Mouse (Mus musculus): Measurements from ENCODE around the gene Aldoart2.
"Not testable (repeated sequence)": the region's sequence is repeated elsewhere in the genome, so short reads cannot be mapped to it uniquely, and the experiment has no call there.

The Aldoart2 gene

DNA sequence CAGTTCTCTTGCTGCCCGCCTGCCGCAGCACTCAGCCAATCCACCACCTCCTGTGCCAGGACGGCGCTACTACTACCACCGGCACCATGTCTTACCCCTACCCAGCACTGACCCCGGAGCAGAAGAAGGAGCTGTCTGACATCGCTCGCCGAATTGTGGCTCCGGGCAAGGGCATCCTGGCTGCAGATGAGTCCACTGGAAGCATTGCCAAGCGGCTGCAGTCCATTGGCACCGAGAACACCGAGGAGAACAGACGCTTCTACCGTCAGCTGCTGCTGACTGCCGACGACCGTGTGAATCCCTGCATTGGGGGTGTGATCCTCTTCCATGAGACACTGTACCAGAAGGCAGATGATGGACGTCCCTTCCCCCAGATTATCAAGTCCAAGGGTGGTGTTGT is at the start of gene Aldoart2:
Gene Aldoart2 (plus strand): TSS at position 34 of the 400 bp plus-strand sequence.
- no peak for DNase-seq

DNA sequence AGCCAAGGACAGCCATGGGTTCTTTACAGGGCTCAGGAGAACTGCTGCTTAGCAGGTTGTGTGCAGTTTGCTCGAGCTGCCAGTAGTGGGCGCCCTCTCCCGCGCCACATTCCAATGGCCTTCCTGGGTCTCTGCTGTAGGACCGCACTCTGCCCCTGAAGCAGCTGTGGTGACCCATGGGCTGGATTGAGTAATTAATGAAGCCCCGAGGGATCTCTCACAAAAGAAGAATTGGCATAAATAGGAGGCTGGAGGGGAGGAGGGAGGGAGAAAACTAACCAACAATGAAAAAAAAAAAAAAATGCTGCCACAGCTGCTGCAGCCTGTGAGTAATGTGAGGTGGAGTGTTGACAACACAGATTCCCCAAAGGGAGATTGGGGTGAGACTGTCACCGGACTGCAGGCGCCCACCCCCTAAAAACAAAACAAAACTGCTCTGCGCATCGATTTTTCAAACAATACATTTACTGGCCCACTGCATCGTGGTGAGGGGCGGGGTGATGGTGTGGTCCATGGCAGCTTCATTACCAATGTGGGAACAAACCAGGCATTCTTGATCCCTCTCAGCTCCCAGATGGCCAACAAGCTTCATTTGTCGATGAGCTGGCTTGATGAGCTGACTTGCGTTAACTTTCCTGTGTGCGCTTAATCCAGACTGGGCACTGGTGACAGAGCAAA is 46.8 kb upstream of the Aldoart2 start:
- peak; percentile 23 for DNase-seq

DNA sequence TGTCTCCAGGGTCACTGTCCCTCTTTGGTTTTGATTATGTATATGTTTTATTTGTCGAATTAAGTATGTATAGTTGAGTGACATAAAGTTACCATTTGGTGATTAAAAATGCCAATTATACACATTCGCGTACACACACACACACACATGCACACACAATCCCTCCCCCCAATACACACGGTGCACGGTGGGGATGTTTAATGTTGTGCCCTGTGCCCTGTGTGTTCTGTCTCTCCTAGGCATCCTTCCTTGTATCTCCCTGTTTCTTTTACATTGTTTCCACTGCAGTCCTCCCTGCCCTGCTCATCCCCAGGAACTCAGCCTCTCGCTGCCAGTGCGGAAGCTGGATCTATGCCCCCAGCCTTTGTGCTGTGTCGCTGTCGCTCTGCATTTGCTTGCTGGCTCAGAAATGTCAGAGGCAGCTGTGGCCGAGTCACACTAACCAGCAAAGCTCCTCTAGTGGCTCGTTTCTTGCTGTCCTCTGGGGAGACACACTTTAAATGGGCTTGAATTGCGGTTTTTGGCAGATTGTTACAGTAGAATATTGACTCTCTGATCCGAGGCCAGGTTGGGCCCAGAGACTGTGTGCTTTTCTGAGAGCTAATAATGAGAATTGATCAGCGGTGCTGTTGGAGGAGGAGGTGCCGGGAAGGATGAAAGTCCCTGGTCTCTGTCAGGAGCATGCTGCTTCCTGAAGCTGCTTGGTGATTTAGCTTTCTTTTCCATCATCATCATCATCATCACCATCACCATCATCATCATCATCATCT is 37.9 kb upstream of the Aldoart2 start:
- DNase-seq = no peak

DNA sequence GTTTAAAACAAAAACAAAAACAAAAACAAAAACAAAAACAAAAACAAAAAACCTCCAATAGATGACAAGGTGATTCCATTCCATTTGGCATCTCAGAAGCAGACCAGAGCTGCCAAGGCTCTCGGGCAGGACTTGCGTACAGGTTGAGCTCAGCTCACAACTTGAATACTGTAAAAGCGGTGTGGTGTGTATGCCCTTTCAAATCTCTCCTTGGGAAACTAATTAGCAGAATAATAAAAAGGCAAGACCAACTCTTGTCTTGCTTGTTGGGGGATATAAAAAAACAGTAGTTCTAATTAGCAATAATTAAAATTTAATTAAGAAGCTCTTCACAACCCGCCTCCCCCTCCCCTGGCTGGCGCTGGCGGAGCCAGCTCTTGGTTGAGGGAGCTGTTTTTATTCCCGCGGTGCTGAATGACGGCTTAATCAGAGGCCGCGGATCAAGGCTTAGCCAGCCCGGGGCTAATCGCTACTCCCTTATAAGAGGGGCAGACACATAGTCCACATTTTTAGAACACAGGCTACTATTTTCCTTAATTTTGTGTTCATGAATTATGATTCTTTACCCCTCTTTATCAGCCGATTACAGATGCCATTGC is 28.4 kb upstream of the Aldoart2 start:
- DNase-seq = no peak

DNA sequence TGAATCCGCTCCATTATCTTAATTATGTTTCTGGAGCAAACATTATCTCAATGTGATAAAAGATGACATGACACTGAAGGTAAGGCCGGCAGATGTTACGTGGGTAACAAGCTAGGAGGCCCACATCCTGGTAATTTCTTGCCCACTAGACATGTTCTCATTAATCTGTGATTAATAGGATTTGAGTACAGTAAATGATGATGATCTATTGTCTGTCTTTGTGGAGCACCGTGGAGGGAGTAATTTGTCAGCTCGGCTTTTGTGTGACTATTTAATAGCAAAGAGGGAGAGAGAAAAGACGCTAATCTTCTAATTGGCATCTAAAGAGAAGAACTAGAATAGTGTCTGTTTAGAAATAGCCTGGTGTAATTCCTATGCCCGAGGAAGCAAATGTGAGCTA is 27.3 kb upstream of the Aldoart2 start:
- no peak for DNase-seq

DNA sequence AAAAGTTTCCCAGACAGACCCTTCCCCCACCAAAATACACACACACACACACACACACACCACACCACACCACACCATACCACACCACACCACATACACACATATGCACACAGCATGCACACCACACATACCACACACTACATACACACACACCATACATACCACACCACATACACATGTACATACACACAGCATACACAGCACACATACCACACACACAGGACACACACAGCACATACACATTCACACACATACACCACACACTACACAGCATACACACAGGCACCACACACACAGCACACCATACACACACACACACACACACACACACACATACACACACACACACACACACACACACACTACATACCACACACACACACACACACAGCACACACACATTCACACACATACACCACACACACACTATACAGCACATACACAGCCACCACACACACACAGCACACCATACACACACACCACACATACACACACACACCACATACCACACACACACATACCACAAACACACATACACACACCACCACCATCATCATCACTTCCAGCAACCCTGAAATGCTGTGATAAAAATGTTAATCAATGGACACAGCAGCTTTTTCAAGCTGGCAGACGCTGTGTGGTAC is 26.6 kb upstream of the Aldoart2 start:
- no peak for DNase-seq

DNA sequence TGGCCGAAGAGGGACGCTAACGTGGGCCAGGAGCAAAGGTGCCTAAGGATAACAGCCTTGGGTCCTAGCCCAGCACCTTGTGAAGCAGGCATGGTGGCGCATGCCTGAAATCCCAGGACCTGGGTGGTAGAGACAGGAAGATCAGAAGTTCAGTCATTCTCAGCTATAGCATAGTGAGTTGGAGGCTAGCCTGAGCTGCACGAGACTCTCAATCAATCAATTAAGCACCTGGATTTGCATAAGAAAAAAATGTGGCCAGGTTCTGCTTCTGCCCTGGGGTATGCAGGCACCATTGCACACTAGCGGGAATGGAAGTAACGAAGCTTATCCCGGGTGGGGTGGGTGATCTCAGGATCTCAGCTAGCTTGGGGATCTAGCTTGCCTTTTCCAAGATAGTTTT is 25.9 kb upstream of the Aldoart2 start:
- DNase-seq = no peak

DNA sequence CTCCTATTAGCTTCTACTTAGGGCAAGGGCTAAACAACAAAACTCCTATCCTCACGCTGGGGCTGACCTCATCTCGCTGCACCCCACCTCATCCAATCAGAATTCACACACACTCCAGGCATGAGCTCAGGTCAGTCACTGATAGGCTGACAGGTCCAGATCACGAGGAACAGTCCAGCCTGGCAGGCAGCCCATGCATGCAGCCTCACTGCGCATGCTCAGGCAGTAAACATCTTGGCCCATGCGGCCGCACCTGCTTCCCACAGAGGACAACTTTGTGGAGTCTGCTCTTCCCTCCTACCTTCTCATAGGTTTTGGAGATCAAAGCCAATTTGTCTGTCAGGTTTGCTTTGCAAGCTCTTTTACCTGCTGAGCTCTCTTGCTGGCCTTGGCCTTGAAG is 10.1 kb upstream of the Aldoart2 start:
- DNase-seq = not testable (repeated sequence)

DNA sequence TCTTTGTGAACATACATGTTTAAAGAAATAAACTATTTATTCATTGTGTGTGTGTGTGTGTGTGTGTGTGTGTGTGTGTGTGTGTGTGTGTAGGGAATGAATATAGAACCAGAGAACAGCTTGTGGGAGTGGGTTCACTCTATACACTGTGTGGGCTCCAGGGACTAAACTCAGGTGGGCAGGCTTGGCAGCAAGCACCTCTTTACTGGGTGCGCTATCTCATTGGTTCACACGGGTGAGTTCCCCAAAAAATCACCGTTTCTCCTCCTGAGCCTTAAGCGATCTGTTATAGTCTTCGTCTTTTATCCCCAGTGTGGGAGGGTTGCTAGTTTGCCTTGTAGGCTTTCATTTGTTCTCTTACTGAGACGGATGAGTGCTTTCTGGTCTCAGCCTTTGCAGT is 7.2 kb upstream of the Aldoart2 start:
- no peak for DNase-seq

DNA sequence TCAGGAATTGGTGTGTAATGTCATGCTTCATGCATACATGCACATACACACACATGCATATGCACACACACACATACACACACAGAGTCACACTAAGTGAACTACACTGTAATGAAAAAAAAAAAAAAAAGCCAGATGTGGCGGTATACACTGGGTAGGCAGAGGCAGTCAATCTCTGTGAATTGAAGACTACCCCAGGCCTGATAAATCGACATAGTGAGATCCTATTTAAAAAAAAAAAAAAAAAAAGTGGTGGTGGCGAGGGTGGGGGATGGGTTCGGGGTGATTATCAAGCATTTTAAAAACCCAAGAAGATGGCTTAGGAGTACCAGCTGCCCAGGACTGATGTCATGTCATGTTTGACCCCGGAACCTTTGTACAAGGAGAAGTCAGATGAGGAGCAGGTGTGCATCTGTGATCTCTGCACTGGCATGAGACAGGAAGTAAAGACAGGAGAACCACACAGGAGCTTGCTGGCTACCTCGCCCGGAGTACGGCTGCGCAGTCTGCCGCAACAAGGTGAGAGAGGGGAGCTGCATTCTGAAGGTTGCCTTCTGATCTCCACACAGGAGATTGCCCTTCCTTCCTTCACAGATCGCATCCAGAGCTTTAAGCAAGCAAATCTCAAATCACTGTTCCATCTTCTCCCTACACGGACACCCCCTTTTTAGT is 5.7 kb upstream of the Aldoart2 start:
- no peak for DNase-seq

DNA sequence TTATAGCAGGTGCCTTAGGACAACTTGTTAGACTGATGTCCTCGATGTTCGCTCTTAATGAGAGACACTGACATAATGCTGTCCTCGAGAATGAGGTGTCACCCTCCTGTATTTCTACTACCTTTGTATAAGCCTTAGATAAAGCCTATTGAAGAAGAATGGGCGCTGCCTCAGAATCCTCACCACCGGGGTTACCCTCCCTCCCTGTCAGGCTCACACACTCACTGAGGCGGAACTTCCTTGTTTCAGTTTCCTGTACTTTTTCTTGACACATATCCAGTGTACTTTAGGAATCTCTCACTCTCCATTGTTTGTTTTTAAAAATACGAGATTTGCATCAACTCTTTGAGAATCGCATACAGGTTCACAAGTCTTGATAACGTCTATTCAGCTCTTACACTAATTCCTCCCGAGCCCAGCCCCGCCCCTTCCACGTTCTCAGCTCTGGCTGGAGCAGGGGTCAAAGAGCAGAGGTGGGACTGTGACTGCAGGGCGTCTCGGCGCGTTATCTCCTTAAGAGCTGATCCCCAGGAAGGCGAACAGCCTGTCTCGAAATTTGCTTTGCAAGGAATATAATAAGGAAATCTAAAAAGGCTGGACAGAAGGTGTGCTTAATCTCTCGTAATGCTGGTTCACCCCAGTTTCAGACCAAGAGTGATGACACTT is 4.9 kb upstream of the Aldoart2 start:
- no peak for DNase-seq

DNA sequence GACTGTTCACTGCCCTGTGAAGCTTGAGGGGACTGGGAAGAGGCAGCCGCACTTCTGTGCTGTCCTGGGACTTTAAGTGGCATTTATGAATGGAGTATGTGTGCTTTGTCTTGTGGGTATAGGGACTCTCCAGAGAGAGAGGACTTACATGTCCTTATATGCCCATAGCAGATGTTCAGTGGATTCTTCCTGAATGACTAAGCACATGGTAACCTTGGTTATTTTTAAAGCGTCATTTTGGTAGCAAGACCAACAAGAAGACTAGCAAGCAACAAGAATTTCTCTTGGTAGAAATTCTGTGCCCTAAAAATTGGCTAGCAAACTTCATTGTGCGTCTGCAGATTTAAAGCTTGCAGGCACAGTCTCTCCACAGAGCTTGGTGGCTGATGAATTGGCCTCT is 1.3 kb upstream of the Aldoart2 start:
- DNase-seq = no peak

DNA sequence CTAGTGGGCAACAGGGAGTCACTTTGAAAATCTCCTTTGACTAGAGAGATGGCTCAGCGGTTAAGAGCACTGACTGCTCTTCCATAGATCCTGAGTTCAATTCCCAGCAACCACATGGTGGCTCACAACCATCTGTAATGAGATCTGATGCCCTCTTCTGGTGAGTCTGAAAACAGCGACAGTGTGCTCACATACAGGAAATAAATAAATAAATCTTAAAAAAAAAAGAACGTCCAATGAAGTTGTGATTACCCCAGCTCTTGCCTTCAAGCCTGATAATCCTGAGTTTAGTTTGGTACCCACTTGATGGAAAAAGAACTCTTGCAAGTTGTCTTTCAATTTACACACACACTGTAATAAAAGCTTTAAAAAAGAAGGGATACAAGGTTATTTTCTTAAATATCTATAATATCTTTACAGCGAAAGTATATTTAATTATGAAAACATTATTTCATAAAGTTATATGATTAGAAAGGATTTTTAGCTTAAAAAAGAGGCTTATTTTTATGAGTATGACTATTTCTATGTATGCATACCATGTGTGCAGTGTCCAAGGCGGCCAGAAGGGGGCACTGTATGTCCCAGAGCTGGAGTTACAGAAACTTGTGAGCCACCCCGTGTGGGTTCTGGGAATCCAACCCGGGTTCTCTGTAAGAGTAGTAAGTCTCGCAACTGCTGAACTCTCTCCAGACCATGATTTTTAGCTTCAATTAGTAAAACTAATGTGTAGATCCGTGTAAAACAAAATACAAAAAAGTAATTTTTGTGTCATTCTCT is 664 bp upstream of the Aldoart2 start:
- DNase-seq = no peak

DNA sequence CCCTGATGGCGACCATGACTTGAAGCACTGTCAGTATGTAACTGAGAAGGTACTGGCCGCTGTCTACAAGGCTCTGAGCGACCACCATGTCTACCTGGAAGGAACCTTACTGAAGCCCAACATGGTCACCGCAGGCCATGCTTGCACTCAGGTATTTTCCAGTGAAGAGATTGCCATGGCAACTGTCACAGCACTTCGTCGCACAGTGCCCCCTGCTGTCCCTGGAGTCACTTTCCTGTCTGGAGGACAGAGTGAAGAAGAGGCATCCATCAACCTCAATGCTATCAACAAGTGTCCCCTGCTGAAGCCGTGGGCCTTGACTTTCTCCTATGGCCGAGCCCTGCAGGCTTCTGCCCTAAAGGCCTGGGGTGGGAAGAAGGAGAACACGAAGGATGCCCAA is 828 bp downstream of the Aldoart2 start:
- no peak for DNase-seq

DNA sequence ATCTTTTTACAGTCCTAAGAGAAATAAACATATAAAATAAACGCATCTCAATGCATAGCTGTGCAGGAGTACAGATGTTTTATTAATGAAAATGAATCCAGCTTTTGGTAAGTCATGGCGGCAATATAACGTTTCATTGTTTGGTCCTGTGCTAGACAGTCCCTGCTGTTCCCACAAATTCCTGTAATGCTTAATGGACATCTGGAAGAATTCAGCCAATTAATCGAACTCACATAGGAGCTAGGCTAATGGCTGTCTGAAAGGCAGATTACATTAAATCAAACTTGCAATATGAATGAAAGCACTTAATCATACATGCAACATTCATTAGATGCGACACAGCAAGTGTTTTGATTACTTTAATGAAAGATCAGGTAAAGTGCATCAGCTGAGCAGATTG is 1.8 kb downstream of the Aldoart2 start:
- no peak for DNase-seq

DNA sequence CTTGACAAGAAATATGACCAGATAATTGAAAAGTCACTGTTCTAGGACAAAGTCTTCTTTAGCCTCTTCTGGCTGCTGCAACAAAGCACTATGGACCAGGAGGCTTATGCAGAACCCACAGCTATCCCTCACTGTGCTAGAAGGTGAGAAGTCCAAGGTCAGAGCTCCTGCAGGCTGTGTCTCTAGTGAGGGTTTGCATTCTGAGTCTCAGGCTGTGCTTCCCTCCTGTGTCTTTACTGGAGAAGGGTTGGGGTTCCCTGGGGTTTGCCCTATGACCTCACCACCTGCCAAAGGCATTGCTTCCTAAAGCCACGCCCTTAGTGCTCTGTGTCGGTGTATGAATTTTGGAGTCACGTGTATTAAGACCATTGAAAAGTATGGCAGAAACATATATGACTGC is 3.4 kb downstream of the Aldoart2 start:
- DNase-seq = no peak

DNA sequence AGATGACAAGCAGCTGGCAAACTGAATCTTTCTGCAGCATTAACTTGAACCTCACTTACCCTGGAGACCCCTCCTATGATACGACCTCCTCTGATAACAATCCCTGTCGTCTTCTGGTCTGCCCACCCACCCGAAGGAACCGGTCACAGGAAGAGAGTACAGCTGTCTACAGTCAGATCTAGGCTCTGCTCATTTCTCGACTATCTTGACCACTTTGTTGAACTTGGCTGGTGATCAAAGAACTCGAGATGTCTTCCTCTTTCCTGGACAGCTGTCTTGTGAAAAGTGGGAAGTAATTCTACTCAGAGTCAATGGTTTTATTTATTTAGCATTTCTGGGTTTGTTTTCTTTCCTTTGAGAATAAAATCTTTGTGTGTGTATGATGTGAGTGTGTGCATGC is 4.6 kb downstream of the Aldoart2 start:
- no peak for DNase-seq

DNA sequence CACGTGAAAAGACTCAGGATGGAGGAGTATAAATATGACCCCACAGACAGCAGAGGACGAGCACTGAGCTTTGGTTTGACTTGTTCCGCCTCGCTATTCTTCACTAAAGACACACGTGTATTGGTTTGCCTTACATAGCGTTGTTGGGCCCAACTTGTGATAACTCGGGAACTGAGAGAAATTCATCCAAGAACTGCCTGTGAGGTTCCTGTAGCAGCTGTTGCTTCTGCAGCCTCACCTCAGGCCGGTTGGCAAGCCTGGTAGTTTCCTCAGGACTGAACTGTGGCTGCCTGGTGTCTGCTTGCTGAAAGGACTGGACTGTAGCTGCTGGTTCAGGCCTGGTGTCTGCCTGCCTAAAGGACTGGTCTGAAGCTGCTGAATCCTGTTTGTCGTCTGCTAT is 5.6 kb downstream of the Aldoart2 start:
- DNase-seq = no peak

DNA sequence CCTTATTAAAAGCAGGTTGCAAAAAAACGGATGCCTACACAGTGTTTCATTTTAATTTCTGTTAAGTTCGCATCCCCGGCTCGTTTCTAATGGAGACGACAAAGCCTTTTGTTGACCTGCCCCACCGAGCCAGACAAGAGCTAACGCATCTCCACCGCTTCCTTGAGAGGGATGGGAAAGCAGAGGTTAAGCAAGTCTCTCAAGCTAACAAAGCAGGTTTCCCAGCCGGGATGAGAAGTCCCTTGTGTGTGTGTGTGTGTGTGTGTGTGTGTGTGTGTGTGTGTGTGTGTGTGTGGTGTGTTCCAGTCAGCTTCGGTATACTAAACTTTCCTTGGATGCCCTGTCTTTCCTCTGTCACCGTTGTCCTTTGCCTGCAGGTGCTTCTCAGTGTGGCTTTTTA is 6.1 kb downstream of the Aldoart2 start:
- no peak for DNase-seq

DNA sequence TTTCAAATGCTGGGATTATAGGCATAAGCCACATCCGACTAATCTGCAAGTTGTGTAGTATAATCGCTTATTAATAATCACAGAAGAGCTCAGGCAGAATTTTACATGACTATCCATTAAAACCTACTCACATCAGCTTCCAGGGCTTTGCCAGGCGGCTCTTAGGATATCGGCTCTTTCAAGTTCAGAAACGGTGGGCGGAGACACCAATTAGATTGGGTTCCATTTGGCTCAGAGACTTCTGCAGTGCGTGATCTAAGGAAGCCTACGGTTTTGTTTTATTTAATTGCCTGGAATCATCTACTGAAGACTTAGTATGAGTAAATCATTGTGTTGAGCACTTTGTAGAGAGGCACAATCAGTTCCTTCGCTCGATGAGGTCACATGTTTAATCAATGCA is 6.6 kb downstream of the Aldoart2 start:
- DNase-seq = no peak

DNA sequence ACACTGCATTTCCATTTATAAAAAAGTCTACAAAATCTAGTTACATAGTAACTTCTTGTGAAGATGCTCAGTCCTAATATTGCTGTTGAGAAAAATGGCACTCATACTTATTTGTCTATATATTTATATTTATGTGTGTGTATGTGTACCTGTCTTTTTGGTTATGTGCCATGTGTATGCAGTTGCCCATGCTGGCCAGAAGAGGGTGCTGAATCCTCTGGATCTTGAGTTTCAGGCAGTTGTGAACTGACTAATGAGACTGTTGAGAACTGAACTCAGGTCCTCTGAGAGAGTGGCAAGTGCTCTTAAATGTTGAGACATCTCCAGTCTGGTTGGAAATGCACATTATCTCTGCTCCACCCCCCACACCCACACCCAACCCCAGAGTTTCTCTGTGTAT is 8.1 kb downstream of the Aldoart2 start:
- DNase-seq = no peak

DNA sequence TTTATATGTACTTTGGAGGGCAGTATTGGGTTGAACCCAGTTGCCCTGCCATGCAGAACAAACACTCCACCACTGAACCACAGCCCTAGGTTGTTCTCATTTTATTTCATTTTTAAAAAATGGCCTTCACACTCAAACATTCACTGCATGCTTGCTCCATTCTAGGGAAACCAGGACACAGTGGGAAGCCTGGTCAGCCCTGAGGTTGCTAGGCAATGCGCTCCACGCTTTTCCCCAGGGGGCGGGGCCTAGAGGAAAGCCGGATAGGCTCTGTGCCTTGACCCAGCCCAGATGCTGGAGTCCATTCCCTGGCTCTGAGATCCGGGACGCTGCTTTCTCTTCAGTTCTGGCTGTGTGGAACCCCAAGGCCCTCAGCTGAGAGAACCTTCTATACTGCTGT is 8.8 kb downstream of the Aldoart2 start:
- no peak for DNase-seq
